Mouse (Mus musculus) liver, embryonic 14.5 days (tissue): Measurements from ENCODE around the gene Stpg4.

Source experiments
- CTCF ChIP-seq: IDR thresholded peaks from 2 replicates; pipeline ENCODE4 v1.5.1; 2016; ENCODE audit warnings: antibody characterized with exemption, low read depth, control low read depth
- EP300 ChIP-seq: IDR thresholded peaks from 2 replicates; pipeline ENCODE4 v1.6.1; 2016; ENCODE audit warnings: antibody characterized with exemption, low read depth

DNA sequence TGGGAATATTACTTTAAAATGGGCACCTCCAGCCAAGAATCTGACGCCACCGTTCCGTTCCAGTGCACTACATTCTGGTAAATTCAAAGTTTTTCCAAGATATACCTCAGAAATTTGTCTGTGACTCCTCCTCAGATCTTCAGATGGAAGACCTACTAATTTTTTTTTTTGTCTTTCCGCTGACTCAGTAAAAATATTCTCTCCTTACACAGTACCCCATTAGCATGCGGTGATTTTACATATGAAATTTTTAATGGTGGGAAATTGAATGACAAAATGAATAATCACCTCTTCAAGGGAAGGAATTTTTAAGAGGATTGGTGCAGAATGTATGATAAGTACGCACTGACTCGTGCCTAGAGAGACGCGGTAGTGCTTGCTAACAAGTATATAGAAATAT, 20.8 kb upstream of the Stpg4 start:
- no peak for TF ChIP-seq CTCF
- TF ChIP-seq EP300: no peak
